Mouse (Mus musculus) CH12.LX (cell line): ENCODE measurements at regions not wholly inside any gene's neighbourhood (a gene's known extent, or its start where the extent isn't known, plus 50 kb on each side); places are given as distances from the start of the nearest gene placed in this dataset.

Experiments
- CHD1 ChIP-seq: IDR thresholded peaks from 2 replicates; pipeline ENCODE4 v1.6.1; 2012; ENCODE audit warnings: low read depth, low read length, improper control_type of control experiment, inconsistent platforms
- CHD2 ChIP-seq: IDR thresholded peaks from 2 replicates; pipeline ENCODE4 v1.6.1; 2011; ENCODE audit warnings: low read length, improper control_type of control experiment
- CTCF ChIP-seq, 2 experiments: IDR thresholded peaks in 1 of 2; conservative IDR thresholded peaks in 1 of 2; 2 replicates each; pipeline ENCODE4 v1.5.1; 2011 to 2012; ENCODE audit warnings: low read depth in 2 of 2, low read length in 2 of 2, improper control_type of control experiment in 1 of 2, inconsistent platforms in 1 of 2, mild to moderate bottlenecking in 1 of 2, moderate library complexity in 1 of 2
- ELF1 ChIP-seq: IDR thresholded peaks from 2 replicates; pipeline ENCODE4 v1.6.1; 2014; ENCODE audit warnings: low read depth, mild to moderate bottlenecking, inconsistent platforms, low read length, improper control_type of control experiment
- EP300 ChIP-seq: IDR thresholded peaks from 2 replicates; pipeline ENCODE4 v1.6.1; 2011; ENCODE audit warnings: low read length, improper control_type of control experiment
- MEF2A ChIP-seq: IDR thresholded peaks from 2 replicates; pipeline ENCODE4 v1.6.1; 2014; ENCODE audit warnings: low read depth, mild to moderate bottlenecking, inconsistent platforms, low read length, improper control_type of control experiment, borderline replicate concordance
- MXI1 ChIP-seq: IDR thresholded peaks from 2 replicates; pipeline ENCODE4 v1.6.1; 2011; ENCODE audit warnings: mild to moderate bottlenecking, low read depth, low read length, improper control_type of control experiment
- NRF1 ChIP-seq: IDR thresholded peaks from 2 replicates; pipeline ENCODE4 v1.6.1; 2014; ENCODE audit warnings: low read depth, mild to moderate bottlenecking, inconsistent platforms, low read length, improper control_type of control experiment, moderate library complexity
- POLR2A ChIP-seq: IDR thresholded peaks from 2 replicates; pipeline ENCODE4 v1.6.1; 2011; ENCODE audit warnings: low read depth, mild to moderate bottlenecking, improper control_type of control experiment, low read length
- USF2 ChIP-seq: conservative IDR thresholded peaks from 2 replicates; pipeline ENCODE4 v1.6.1; 2011; ENCODE audit warnings: low read depth, low read length, improper control_type of control experiment
- ZNF384 ChIP-seq: IDR thresholded peaks from 2 replicates; pipeline ENCODE4 v1.6.1; 2012; ENCODE audit warnings: low read depth, low read length, improper control_type of control experiment, inconsistent platforms

- TF ChIP-seq NRF1 (no peak), CTCF (conservative IDR thresholded peaks at IDR 0.05 in 1 of 2, IDR thresholded peaks at IDR 0.05 in 1 of 2; ENCODE audit: low read depth in 2 of 2, low read length in 2 of 2) (no peak), USF2 (no peak), POLR2A (no peak), EP300 (no peak), MXI1 (no peak), CHD2 (no peak), ZNF384 (no peak), ELF1 (no peak), MEF2A (no peak), CHD1 (no peak)
These were observed 63.0 kb upstream of the Man1a2 start for GRCm38 (mm10) chr3:100748309-100748691.
